Mouse (Mus musculus) CH12.LX (cell line): ENCODE measurements at regions not wholly inside any gene's neighbourhood (a gene's known extent, or its start where the extent isn't known, plus 50 kb on each side); places are given as distances from the start of the nearest gene placed in this dataset.

Source experiments
- CTCF ChIP-seq, 2 experiments: IDR thresholded peaks in 1 of 2; conservative IDR thresholded peaks in 1 of 2; 2 replicates each; pipeline ENCODE4 v1.5.1; 2011 to 2012; ENCODE audit warnings: low read depth in 2 of 2, low read length in 2 of 2, improper control_type of control experiment in 1 of 2, inconsistent platforms in 1 of 2, mild to moderate bottlenecking in 1 of 2, moderate library complexity in 1 of 2
- ELF1 ChIP-seq: IDR thresholded peaks from 2 replicates; pipeline ENCODE4 v1.6.1; 2014; ENCODE audit warnings: low read depth, mild to moderate bottlenecking, inconsistent platforms, low read length, improper control_type of control experiment
- NELFE ChIP-seq: IDR thresholded peaks from 2 replicates; pipeline ENCODE4 v1.6.1; 2011; ENCODE audit warnings: low read depth, low read length, improper control_type of control experiment
- POLR2A ChIP-seq: IDR thresholded peaks from 2 replicates; pipeline ENCODE4 v1.6.1; 2011; ENCODE audit warnings: low read depth, mild to moderate bottlenecking, improper control_type of control experiment, low read length
- ZNF384 ChIP-seq: IDR thresholded peaks from 2 replicates; pipeline ENCODE4 v1.6.1; 2012; ENCODE audit warnings: low read depth, low read length, improper control_type of control experiment, inconsistent platforms

- TF ChIP-seq NELFE (no peak), CTCF (conservative IDR thresholded peaks at IDR 0.05 in 1 of 2, IDR thresholded peaks at IDR 0.05 in 1 of 2; ENCODE audit: low read depth in 2 of 2, low read length in 2 of 2) (no peak), ZNF384 (no peak), ELF1 (no peak), POLR2A (no peak)
These were observed 216.4 kb upstream of the F930015N05Rik start for GRCm38 (mm10) chr11:64652811-64653210.
